ENCODE assay signal across 22 mouse cellular contexts in the genomic region with DNA sequence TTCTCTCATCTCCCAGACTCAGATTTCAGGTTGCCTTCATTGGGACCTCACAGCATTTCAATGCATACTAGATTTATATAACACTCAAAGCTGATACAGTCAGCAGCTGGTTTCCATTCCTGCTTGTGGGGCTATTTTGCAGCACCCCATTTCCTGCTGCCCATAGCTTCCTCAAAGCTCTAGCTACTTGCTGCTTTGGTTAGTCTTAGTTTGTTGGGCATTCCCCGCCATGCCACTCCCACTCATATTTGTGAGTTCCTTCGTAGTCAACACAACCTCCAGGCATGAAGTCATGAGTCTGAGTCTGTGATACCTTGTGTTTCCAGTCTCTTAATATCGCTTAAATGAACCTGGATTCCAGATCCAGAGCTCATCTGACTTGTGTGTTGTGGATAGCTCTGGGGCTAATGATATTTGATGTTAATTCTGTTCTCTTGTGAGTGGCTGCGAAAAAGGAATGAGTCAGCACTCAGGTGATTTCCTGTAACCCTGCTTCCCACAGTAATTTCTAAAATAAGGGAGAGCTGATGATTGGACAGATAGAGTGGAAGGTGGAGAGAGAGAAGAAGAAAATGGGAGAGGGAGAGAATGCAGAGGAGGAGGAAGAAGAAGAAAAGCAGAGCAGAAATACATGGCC. TPM values are rescaled to one million over a fixed set of nuclear protein-coding genes. Genes with fewer than 3 reads are reported as not detected.
DNase-seq lines count a peak whose midpoint lies in the region; ATAC-seq lines count a peak whose summit lies in the region.
"Had no signal": no experiment of that assay in that cellular context is flagged by ENCODE, and none has a peak within 500 bp of the region (broad histone marks: within the 10 kb centered on the region; RNA-seq: fewer than 3 reads in every experiment).

No protein-coding gene starts in this region.

- ATAC-seq in common myeloid progenitor, adult 5-6 weeks (replicated peaks; ENCODE audit: low read depth, poor library complexity, severe bottlenecking) = peak; percentile 86
- no peak for ATAC-seq in hindbrain, embryonic 16.5 days
- ATAC-seq: hindbrain, postnatal 0 days; Patski had no signal

- H3K27ac ChIP-seq in hindbrain, embryonic 16.5 days (ENCODE audit: low read depth, low read length) = no peak overlapping the region
- H3K27ac ChIP-seq: embryonic facial prominence, embryonic 15.5 days; hindbrain, postnatal 0 days; liver, embryonic 13.5 days; lung, embryonic 15.5 days; neural tube, embryonic 12.5 days had no signal

- no peaks in the 10 kb centered on the region for H3K36me3 ChIP-seq in hindbrain, embryonic 16.5 days (ENCODE audit: control insufficient read depth, insufficient read depth, low read length)
- H3K36me3 ChIP-seq: embryonic facial prominence, embryonic 15.5 days; heart, embryonic 12.5 days; liver, embryonic 13.5 days; lung, embryonic 15.5 days; neural tube, embryonic 12.5 days had no signal

- H3K4me1 ChIP-seq in hindbrain, embryonic 16.5 days (ENCODE audit: control insufficient read depth, insufficient read depth, low read depth, low read length) = no peaks in the 10 kb centered on the region
- H3K4me1 ChIP-seq: embryonic facial prominence, embryonic 15.5 days; heart, embryonic 12.5 days; liver, embryonic 13.5 days; lung, embryonic 15.5 days; neural tube, embryonic 12.5 days had no signal

- no peak overlapping the region for H3K4me3 ChIP-seq in hindbrain, embryonic 16.5 days (ENCODE audit: low read length)
- H3K4me3 ChIP-seq: embryonic facial prominence, embryonic 15.5 days; heart, embryonic 12.5 days; liver, embryonic 13.5 days; lung, embryonic 15.5 days; neural tube, embryonic 12.5 days had no signal

- H3K9ac ChIP-seq in hindbrain, embryonic 16.5 days (ENCODE audit: low read depth, low read length) = no peak overlapping the region
- H3K9ac ChIP-seq: embryonic facial prominence, embryonic 15.5 days; heart, embryonic 12.5 days; liver, embryonic 13.5 days; lung, embryonic 15.5 days; neural tube, embryonic 12.5 days had no signal

- H3K4me2 ChIP-seq in hindbrain, embryonic 16.5 days (ENCODE audit: low read length) = no peak overlapping the region
- H3K4me2 ChIP-seq: embryonic facial prominence, embryonic 15.5 days; heart, embryonic 12.5 days; liver, embryonic 13.5 days; lung, embryonic 15.5 days; neural tube, embryonic 12.5 days had no signal

- no peaks in the 10 kb centered on the region for H3K9me3 ChIP-seq in hindbrain, embryonic 16.5 days (ENCODE audit: control insufficient read depth, low read length)
- H3K9me3 ChIP-seq: embryonic facial prominence, embryonic 15.5 days; heart, embryonic 12.5 days; liver, embryonic 13.5 days; lung, embryonic 15.5 days; neural tube, embryonic 12.5 days had no signal

- no peaks in the 10 kb centered on the region for H3K27me3 ChIP-seq in hindbrain, embryonic 16.5 days (replicated peaks; ENCODE audit: control insufficient read depth, insufficient read depth, low read length)
- H3K27me3 ChIP-seq: embryonic facial prominence, embryonic 15.5 days; heart, embryonic 12.5 days; liver, embryonic 13.5 days; lung, embryonic 15.5 days; neural tube, embryonic 12.5 days; Patski had no signal

- peak; percentile 26 for DNase-seq in 416B (ENCODE audit: low read depth)
- DNase-seq in A20 (ENCODE audit: low read depth, low spot score) = peak; percentile 76
- peak; percentile 13 to 44 for DNase-seq in monocyte, adult 2 months (ENCODE audit: low read depth in 1 of 2, low spot score in 2 of 2)
- no peak for DNase-seq in gastrocnemius, postnatal 14 days
- DNase-seq in urinary bladder, postnatal 25 days (ENCODE audit: low spot score) = no peak
- DNase-seq: cerebellum, postnatal 10 days; embryo, embryonic 11 days; gastrocnemius, postnatal 25 days; heart, postnatal 36 days; kidney, adult 2 months; kidney, postnatal 36 days; left cerebral cortex, postnatal 4 days; liver, embryonic 13.5 days; right cerebral cortex, postnatal 14 days had no signal

- intact Hi-C loops in gastrocnemius, postnatal 14 days (cut with DNase I; ENCODE audit: low total_unique reads) = no loop called here

- 88% methylated on average over 4 of the region's 4 CpGs for WGBS in hindbrain, embryonic 16.5 days

RNA-seq across cellular contexts. Expression of a gene that starts 22.4 kb away (rescaled TPM):
- 17.1 and 26.3 TPM in 2 replicates for total RNA-seq in common myeloid progenitor, adult 5-6 weeks (2017)
- 10 to 100 TPM in 1 of 2 experiments, 1 to 10 TPM in 1; 8.0 to 10.9 TPM for total RNA-seq in gastrocnemius, postnatal 14 days (2021)
- polyA plus RNA-seq in hindbrain, embryonic 16.5 days (2015; fragmentation: Nextera tagmentation; extraction: Ambion mirVana) = 211 and 218 TPM in 2 replicates

Comparison
In these comparisons a context has a peak if more than half of its experiments do, and no peak if none do; other contexts are left out.
1. DNase-seq: peak in 416B (single experiment), A20 (single experiment) and monocyte, adult 2 months (2 of 2); none in gastrocnemius, postnatal 14 days (single experiment) and urinary bladder, postnatal 25 days (single experiment).